Mouse (Mus musculus): Measurements from ENCODE around the gene Prune2.

DNA sequence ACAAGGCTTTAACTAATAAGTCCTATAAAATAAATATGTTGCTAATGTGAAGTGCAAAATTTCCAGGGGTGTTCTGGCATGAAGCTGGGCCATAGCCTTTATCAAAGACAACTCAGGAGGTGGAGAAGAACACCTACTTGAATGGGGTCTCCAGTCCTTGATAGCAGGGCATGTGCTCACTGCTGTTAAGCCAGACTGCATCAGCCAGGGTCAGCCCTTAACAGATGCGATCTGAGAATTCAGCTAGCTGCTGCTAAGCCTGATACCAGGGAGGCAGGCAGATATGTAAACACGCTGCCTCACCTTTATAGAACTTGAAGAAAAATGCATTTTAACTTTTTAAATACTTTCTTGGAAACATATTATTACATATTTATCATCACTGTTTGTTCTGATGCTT is 57.2 kb downstream of the Prune2 start:
- no peak for TF ChIP-seq CTCF (conservative IDR thresholded peaks at IDR 0.05; ENCODE audit: low read length)
- TF ChIP-seq NANOG (IDR thresholded peaks at IDR 0.05; ENCODE audit: borderline replicate concordance, low read length), result no peak
